Mouse (Mus musculus): ENCODE data around the gene Ubxn6. TPM values are rescaled to one million over a fixed set of nuclear protein-coding genes. Genes with fewer than 3 reads are reported as not detected.
"Not testable (repeated sequence)": the region's sequence is repeated elsewhere in the genome, so short reads cannot be mapped to it uniquely, and the experiment has no call there.

The Ubxn6 gene
- total RNA-seq, 2 experiments from 2014 or later, result 47.7 to 50.9 TPM

DNA sequence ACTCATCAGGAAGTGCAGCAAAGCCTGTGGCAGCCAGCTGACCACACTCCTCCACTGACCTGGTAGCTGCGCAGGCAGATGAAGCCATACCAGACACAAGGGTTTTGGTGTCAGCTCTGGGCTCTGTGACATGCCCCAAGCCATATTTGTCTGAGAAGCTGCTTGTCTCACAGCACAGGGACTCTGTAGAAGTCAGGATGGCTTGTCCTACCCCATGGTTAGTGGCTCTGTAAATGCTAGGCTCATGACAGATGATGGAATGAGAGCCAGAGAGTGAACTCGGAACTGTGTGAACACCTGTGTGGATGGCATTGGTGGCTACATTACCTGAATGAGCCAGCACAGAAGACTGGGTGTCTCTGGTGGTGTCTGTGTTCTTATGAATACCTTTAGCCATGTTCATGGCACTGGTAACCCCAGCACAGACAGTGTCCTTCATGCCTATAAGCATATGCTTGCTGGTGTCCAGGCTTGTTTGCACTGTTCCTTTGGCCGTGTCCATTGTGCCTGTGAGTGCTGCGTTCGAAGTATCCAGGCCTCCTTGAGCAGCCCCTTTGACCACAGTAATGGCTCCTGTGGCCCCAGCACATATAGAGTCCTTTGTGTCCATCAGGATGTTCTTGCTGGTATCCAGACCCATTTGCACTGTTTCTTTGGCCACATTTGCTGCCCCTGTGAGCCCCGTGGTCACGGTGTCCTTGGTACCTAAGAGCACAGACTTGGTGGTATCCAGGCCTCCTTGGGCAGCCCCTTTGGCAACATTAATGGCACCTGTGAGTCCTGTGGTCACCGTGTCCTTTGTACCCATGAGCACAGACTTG, 28.8 kb upstream of the Ubxn6 start:
- no peak for DNase-seq
- intact Hi-C loops (cut with DNase I), result no loop called here

GRCm38 (mm10) chr17:56102927-56103326, 28.1 kb upstream of the Ubxn6 start:
- intact Hi-C loops (cut with DNase I), result no loop called here
- no peak for DNase-seq

- intact Hi-C loops (cut with DNase I), result no loop called here
- no peak for DNase-seq
Measured at GRCm38 (mm10) chr17:56102158-56102557, 27.3 kb upstream of the Ubxn6 start.

DNA sequence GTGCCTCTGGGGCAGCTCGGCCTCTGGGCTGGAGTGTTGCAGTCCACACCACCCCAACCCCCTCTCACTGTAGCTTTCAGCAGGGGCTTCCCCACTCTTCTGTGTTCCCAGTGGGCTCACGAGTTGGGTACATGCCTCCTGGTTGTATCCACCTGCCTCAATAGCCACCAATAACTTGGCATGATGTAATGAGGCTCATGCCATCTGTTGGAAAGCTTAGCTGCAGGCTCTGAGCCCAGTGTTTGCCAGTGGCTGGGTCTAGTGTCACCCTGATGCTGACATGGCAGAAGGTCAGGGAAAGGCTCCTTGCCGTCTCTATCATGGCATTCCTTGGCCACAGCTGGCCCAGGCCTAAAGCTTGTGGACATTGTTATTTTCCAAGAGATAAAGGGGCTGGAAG, 26.0 kb upstream of the Ubxn6 start:
- DNase-seq, result peak in 1 of 2 experiments; percentile 39
- intact Hi-C loops (cut with DNase I), result no loop called here

GRCm38 (mm10) chr17:56098711-56099572, 24.1 kb upstream of the Ubxn6 start:
- peak in 1 of 2 experiments; percentile 41 for DNase-seq
- intact Hi-C loops (cut with DNase I), result no loop called here

GRCm38 (mm10) chr17:56098180-56098579, 23.4 kb upstream of the Ubxn6 start:
- no peak for DNase-seq
- intact Hi-C loops (cut with DNase I), result no loop called here

DNA sequence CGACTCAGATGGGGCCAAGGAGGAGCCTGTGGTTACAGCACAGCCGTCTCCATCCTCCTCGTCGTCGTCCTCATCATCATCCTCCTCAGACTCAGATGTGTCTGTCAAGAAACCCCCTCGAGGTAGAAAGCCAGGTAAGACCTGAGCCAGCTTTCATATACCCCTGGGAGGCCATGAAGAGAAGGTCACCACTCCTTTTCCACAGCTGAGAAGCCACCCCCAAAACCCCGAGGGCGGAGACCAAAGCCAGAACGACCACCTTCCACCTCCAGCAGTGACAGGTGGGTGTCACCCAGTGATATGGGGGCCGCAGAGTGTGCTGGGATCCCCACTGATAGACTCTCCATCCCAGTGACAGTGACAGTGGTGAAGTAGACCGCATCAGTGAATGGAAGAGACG, 22.1 kb upstream of the Ubxn6 start:
- intact Hi-C loops (cut with DNase I), result no loop called here
- no peak for DNase-seq

DNA sequence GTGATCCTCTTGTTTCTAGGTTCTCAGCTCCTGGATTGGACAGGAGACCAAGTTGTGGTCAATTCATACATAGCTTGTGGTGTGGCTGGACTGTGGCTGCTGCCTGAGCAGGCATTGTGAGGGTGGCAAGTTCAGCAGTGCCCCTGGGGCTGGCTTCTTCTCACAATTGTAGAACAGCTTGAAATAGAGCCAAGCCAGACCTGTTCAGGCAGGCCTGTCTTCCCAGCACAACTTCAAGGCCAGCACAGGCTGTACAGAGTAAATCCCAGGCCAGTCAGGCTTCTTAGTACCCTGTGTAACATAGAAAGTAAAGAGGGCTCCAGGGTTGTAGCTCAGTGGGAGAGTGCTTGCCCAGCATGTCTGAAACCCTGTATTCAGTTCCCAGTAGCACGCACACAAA, 18.0 kb upstream of the Ubxn6 start:
- intact Hi-C loops (cut with DNase I), result loop anchor here (5.0 kb wide), 1 partner anchor 940 kb away; the partner anchor contains the start of gene Khsrp
- DNase-seq, result no peak

DNA sequence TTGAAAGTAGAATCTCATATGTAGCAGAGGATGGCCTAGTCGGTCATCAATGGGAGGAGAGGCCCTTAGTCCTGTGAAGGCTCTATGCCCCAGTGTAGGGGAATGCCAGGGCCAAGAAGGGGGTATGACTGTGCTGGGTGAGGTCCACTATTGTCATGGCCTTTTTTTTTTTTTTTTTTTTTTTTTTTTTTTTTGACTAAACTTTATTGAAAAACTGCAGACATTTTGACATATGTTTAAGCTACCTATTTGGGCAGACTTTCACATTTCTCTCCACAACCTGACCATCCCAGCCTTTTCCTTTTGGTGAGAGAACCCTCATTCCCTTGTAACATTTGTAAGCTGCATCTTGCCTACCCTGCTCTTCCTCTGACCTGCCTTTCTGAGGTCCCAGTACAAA, 17.5 kb upstream of the Ubxn6 start:
- DNase-seq, result no peak
- intact Hi-C loops (cut with DNase I), result loop anchor here (5.0 kb wide), 1 partner anchor 940 kb away; the partner anchor contains the start of gene Khsrp

DNA sequence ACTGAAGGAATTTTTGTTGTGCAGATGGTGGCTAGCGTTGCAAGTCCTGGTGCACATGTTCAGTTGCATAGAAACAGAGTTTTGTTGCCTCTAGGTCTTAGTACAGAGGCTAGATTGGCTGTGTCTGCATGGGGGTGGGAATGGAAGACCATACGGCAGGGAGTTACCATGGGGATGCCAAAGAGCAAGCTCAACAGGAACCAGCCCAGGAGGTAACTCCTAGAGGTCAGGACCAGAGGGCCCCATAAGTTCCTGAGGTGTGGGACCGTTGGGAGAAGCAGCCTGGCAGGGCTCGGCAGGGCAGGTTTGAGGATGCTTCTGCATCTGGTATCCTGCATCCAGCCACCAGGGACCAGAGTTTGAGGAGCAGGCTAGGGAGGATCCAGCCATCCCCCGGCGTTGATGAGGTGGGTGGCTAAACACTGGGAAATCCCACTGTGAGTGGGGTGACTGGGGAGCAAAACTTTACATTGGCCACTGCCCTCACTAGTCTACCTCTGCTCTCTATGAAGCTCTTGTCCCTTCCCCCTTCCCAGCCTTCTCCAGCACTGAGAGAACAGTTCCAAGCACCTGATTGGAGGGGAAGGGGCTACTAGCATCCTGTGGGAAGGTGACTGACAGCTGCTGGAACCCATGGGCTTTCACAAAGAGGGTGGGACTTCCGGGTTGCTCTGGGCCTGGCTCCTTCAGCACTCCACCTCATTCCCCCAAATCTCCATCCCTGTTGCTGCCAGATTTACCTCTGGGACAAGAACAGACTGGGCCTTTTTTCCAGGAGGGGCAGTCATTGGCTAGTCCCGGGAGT, 6.2 kb upstream of the Ubxn6 start:
- intact Hi-C loops (cut with DNase I), result no loop called here
- DNase-seq, result no peak

DNA sequence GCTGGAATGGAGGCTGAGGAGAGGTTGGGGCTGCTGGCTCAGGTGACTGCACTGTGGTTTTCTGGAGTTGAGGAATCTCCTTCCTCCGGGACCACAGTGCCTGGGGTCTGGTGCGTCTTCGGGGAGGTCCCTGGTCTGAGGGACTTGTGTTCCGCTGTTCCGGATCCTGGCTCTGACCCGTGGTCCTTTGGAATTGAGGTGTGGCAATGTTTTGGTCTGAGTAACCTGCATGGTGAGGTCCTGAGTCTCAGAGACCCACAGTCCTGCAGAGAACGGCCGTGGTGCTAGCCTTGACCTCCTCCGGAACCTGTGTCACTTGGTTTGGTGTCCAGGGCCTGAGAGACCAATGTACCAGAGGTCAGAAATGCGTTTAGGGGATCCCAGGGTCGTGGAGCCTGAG, 5.1 kb upstream of the Ubxn6 start:
- DNase-seq, result no peak
- intact Hi-C loops (cut with DNase I), result no loop called here

DNA sequence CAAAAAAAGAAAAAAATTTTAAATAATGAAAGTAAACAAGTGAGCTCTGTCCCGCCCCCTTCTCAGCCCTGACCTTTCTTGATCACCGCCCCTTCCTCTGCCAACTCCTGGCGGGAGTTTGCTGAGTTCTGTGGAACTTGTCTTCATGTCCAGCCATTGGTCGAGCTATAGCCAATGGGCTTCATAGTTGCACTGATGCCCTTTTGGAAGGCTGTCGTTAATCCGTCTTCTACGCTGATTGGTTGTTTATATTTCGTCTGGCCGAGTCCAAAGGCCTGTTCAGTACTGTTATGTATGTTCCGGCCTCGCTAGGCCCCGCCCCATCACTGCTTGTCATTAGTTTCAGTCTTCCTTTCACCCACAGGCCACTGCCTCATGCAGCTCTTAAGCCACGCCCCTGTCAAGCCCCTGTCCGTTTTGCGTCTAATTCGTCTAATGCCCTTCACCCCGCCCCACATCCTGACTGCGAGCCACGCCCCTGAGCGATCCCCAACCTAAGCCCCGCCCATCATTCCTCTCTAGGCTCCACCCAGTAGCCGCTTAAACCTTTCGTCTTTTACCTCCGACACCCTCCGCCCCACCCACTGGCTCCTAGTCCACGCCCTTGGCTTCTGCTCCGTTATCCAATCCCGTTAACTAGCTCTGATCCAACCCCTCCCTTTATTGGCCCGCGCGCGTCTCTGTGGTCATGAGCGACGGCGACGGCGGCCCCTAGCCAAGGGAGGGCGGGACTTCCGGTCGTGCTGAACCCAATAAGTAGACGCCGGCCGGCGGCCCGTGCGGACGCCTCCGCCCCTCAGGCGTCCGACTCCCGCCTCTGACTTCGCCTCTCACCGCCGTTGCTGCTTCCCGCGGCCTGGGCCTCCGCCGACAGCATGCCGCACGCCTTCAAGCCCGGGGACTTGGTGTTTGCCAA, 4.3 kb upstream of the Ubxn6 start, which contains the start of gene Hdgfl2:
Hdgfl2 (plus strand) TSS at position 755 of the 916 bp plus-strand sequence.
- peak; percentile 99 to 100 for DNase-seq
- intact Hi-C loops (cut with DNase I), result no loop called here

DNA sequence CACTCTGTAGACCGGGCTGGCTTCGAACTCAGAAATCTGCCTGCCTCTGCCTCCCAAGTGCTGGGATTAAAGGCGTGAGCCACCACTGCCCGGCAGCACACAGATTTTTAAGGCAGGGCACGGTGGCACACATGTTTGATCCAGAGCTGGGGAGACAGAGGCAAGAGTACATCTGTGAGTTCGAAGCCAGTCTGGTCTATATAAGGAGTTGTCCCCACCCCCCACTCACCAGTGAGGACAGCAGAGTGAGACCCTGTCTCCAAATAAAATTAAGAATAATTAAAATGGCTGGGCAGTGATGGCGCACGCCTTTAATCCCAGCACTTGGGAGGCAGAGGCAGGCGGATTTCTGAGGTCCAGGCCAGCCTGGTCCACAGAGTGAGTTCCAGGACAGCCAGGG, 3.5 kb upstream of the Ubxn6 start:
- intact Hi-C loops (cut with DNase I), result not testable (repeated sequence)

GRCm38 (mm10) chr17:56077523-56077922, 2.7 kb upstream of the Ubxn6 start:
- DNase-seq, result no peak

More for the DNA sequence above, 3.5 kb upstream of the Ubxn6 start:
- not testable (repeated sequence) for DNase-seq

DNA sequence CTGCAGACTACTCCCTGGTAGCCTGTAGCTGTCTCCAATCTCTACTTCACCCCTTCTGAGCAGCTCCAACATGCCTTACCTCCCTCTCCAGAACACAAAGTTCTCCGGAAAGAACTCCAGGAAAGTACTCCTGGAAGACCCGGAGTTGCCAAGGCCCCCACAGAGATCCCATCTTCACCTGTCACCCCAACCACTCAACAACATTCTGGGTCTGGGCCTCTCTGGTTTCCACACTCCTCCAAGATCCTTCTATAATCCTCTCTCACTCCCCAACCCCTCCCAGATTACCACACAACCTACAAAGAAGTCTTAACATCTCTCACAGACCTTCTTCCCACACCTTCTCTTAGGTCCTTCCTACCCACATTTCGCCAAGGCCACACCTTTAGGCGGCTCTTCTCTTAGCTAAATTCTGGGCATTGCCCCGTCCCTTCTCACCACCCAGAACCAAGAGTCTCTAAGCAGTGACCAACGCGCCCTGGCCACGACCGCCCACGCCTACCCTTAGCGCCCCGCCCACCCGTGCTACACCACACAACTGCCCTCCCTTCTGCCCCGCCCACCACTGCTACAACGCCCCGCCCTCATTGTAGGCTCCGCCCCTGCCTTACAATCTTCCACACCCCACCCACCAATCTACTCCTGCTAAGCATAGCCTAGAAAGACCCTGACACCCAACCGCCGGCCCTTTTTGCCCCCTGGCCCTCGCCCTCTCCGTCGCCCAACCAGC, 566 bp downstream of the Ubxn6 start:
- peak; percentile 78 to 79 for DNase-seq
- intact Hi-C loops (cut with DNase I), result loop anchor here (5.0 kb wide), 1 partner anchor 37 kb away; the partner anchor contains the start of gene Sh3gl1

More at GRCm38 (mm10) chr17:56077523-56077922, 2.7 kb upstream of the Ubxn6 start:
- intact Hi-C loops (cut with DNase I), result no loop called here

GRCm38 (mm10) chr17:56072243-56072642, 2.6 kb downstream of the Ubxn6 start:
- intact Hi-C loops (cut with DNase I), result loop anchor here (5.0 kb wide), 1 partner anchor 35 kb away; the partner anchor contains the start of gene Sh3gl1
- DNase-seq, result no peak

DNA sequence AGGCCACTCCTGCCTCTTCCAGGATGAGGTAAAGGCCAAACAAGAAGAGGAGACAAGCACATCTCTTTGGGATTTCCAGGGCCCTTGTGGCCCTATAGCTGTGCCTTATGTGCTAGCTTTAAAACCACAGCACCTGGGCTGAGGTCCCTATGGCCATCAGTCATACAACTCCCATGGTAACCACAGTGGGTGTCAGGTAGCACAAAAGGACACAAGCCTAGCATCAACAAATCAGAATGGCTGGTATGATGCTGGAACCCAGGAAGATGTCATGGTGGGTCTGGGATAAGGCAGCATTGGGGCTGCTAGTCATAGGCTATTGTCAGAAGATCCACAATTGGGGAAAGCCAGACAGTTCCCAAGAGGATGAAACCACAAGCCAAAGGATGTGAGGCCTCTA, 3.7 kb downstream of the Ubxn6 start:
- intact Hi-C loops (cut with DNase I), result loop anchor here (5.0 kb wide), 1 partner anchor 34 kb away; the partner anchor contains the start of gene Sh3gl1
- no peak for DNase-seq

DNA sequence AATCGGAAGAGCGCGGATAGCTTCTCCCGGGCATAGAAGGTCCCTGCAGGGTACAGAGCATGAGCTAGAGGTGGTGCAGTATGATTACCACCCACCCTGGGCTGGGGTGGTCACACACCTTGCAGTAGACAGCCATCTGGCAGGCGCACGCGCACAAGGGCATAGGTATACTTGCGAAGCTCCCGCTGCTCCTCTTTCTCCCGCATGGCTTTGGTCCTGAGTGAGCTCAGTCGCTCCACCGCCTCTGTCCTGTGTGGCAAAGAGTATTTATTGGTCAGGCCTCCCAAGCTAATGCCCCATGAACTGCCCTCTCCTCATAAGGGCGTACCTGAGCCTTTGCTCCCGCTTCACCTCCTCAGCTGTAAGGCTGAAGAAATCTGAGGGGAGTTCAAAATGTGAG, 5.8 kb downstream of the Ubxn6 start:
- no peak for DNase-seq
- intact Hi-C loops (cut with DNase I), result no loop called here

All from gastrocnemius, postnatal 36 days (tissue).